Mouse (Mus musculus) embryonic facial prominence, embryonic 12.5 days (tissue): Measurements from ENCODE around the gene Bahd1. TPM values are rescaled to one million over a fixed set of nuclear protein-coding genes. Genes with fewer than 3 reads are reported as not detected.

Source experiments
- ATAC-seq: fragments of 200-750 bp; cut with Nextera tagmentation; 2 replicates; pipeline ENCODE4 v1.8.0; 2017; ENCODE audit not compliant: insufficient number of reproducible peaks, insufficient read depth, low FRiP score, low TSS enrichment
- H3K27ac ChIP-seq: fragments of 300-500 bp; sonication (generic); 2 replicates; pipeline ENCODE4 v1.5.1; 2016; ENCODE audit warnings: mild to moderate bottlenecking
- H3K27me3 ChIP-seq: fragments of 300-500 bp; sonication (generic); 2 replicates; pipeline ENCODE4 v1.6.1; 2016; ENCODE audit warnings: mild to moderate bottlenecking, moderate library complexity
- H3K36me3 ChIP-seq: fragments of 300-500 bp; sonication (generic); 2 replicates; pipeline ENCODE4 v1.6.1; 2016; ENCODE audit warnings: mild to moderate bottlenecking
- H3K4me1 ChIP-seq: fragments of 300-500 bp; sonication (generic); 2 replicates; pipeline ENCODE4 v1.6.1; 2016
- H3K4me2 ChIP-seq: fragments of 300-500 bp; sonication (generic); replicated peaks from 2 replicates; pipeline ENCODE4 v1.6.1; 2016; ENCODE audit warnings: mild to moderate bottlenecking, moderate library complexity
- H3K4me3 ChIP-seq: fragments of 300-500 bp; sonication (generic); 2 replicates; pipeline ENCODE4 v1.5.1; 2016; ENCODE audit warnings: mild to moderate bottlenecking
- H3K9ac ChIP-seq: fragments of 300-500 bp; sonication (generic); 2 replicates; pipeline ENCODE4 v1.6.1; 2016; ENCODE audit warnings: mild to moderate bottlenecking, moderate library complexity
- H3K9me3 ChIP-seq: fragments of 300-500 bp; sonication (generic); 2 replicates; pipeline ENCODE4 v1.6.1; 2016; ENCODE audit warnings: mild to moderate bottlenecking, moderate library complexity
- WGBS: fragments of 180-500 bp; shearing (Covaris S2); methylation state at CpG from one replicate; pipeline ENCODE4 v1.1.7; 2016; 5-methylcytosine and 5-hydroxymethylcytosine counted together
- polyA plus RNA-seq: library from polyadenylated mRNA; unstranded; fragments of >200 nt; fragmentation: Nextera tagmentation; extraction: Ambion mirVana; gene quantifications from 2 replicates; pipeline ENCODE4 v1.2.1, GENCODE M21; 2016

The Bahd1 gene
- polyA plus RNA-seq = 4.1 and 4.9 TPM in 2 replicates

- H3K9ac ChIP-seq = peak within 1 kb of the TSS; percentile 41; the same call in 1 of the 2 replicates
- no peak for ATAC-seq
- H3K4me2 ChIP-seq = peak within 1 kb of the TSS; percentile 96
- H3K27ac ChIP-seq = no peak within 1 kb of the TSS
- under 1% methylated on average over 32 of the region's 32 CpGs for WGBS
- H3K4me1 ChIP-seq = peaks cover 50% of the 10 kb centered on the region
- no peaks in the 10 kb centered on the region for H3K9me3 ChIP-seq
- H3K27me3 ChIP-seq = peaks cover 81% of the 10 kb centered on the region
- H3K4me3 ChIP-seq = peak within 1 kb of the TSS; percentile 85
- H3K36me3 ChIP-seq = no peaks in the 10 kb centered on the region
Measured at GRCm38 (mm10) chr2:118899981-118900825, at the start of gene Bahd1. Bahd1 (plus strand) TSS chr2:118900377.

DNA sequence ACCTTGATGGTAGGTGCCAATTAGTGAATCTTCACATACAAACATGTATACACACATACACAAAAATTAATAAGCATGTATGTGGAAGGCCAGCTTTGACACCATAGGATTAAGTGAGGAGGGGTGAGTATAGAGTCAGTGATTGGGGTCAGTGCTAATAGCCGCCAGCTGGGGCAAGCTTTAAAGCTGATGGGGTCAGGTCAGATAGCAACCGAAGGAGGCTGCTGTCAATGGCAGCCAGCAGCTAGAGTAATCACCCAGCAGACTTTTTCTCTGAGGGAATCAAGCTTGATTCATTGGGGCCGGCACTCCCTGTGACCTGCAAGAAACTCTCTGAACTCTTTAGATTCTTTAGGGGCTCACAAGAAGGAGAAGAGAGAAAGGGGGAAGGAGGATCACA is 48.4 kb upstream of the Bahd1 start:
- Histone ChIP-seq H3K4me3 (no peak overlapping the region), H3K4me2 (no peak overlapping the region), H3K36me3 (no peaks in the 10 kb centered on the region), H3K9me3 (no peaks in the 10 kb centered on the region), H3K4me1 (no peaks in the 10 kb centered on the region), H3K9ac (no peak overlapping the region), H3K27ac (no peak overlapping the region), H3K27me3 (no peaks in the 10 kb centered on the region)
- 12% methylated on average over 3 of the region's 3 CpGs for WGBS
- ATAC-seq = no peak

DNA sequence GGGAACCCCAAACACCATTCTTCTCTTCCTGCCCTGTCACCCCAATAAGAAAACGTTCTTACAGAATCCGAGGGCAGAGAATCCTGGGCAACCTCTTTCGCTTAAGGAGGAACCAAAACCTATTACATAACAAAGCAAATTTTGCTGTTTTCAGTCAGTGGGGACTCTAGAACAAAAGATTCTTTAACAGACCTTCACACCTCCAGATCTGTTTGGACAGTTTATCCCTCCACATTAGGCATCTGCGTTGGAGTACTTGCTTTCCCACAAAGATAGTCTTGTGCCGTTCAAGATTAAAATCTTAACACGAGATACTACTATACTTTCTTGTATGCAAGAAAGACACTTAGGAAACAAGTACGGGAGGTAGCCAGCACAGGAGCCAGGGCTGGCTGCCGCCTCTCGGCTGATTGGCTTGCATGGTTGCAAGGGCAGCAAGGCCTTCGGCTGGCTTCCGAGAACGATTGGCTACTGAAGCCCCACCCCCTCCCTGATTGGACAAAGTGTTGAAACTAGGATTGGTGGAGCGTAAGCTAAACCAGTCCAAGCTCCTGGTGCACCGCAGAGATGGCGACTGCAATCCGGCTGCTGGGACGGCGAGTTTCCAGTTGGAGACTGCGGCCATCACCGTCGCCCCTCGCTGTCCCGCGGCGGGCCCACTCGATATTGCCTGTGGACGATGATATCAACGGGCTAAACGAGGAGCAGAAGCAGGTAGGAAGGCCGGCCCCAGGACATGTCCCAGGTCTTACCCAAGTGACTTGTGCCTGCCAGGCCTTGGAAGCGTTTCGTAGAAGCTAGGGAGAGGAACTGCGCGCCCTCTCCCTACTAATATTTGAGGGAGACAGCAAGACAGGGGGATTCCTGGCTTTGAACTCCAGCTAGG is 38.5 kb upstream of the Bahd1 start, which contains the start of gene Ivd:
Ivd (plus strand) TSS at position 501 of the 886 bp plus-strand sequence.
- H3K27ac ChIP-seq = peak within 1 kb of the TSS; percentile 54; the same call in 1 of the 2 replicates
- no peaks in the 10 kb centered on the region for H3K9me3 ChIP-seq
- WGBS = under 1% methylated on average over 34 of the region's 34 CpGs
- H3K27me3 ChIP-seq = no peaks in the 10 kb centered on the region
- peak within 1 kb of the TSS; percentile 66 for H3K4me3 ChIP-seq
- ATAC-seq = peak; percentile 98
- H3K4me2 ChIP-seq = peak within 1 kb of the TSS; percentile 78
- H3K4me1 ChIP-seq = peaks cover 10% of the 10 kb centered on the region
- peaks cover 21% of the 10 kb centered on the region for H3K36me3 ChIP-seq
- peak within 1 kb of the TSS; percentile 82 for H3K9ac ChIP-seq

DNA sequence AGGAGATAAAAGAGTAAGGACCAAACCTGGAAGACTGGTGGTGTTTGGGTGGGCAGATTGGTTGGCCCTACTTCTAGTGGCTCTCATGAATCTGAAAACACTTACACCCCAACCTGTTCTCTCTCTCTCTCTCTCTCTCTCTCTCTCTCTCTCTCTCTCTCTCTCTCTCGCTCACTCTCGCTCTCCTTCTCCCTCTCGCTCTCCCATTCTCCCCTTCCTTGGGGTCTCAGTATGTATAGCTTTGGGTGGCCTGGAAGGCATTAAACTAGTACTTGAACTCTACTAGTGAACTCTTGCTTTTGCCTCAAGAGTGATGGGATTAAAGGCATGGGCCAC is 37.9 kb upstream of the Bahd1 start:
- peak overlapping the region; percentile 78 for H3K4me2 ChIP-seq
- no peaks in the 10 kb centered on the region for H3K27me3 ChIP-seq
- H3K36me3 ChIP-seq = peaks cover 21% of the 10 kb centered on the region
- peak overlapping the region; percentile 82 for H3K9ac ChIP-seq
- peak overlapping the region; percentile 54; the same call in 1 of the 2 replicates for H3K27ac ChIP-seq
- peaks cover 10% of the 10 kb centered on the region for H3K4me1 ChIP-seq
- peak overlapping the region; percentile 66 for H3K4me3 ChIP-seq
- ATAC-seq = no peak
- H3K9me3 ChIP-seq = no peaks in the 10 kb centered on the region
- WGBS = 25% methylated on average over 2 of the region's 3 CpGs

- H3K9me3 ChIP-seq = no peaks in the 10 kb centered on the region
- WGBS = 92% methylated on average over 3 of the region's 3 CpGs
- H3K27me3 ChIP-seq = no peaks in the 10 kb centered on the region
- no peak overlapping the region for H3K27ac ChIP-seq
- no peaks in the 10 kb centered on the region for H3K4me1 ChIP-seq
- no peak overlapping the region for H3K4me2 ChIP-seq
- no peak overlapping the region for H3K4me3 ChIP-seq
- ATAC-seq = no peak
- H3K36me3 ChIP-seq = peaks cover 49% of the 10 kb centered on the region
- no peak overlapping the region for H3K9ac ChIP-seq
Measured at GRCm38 (mm10) chr2:118870601-118871000, 29.6 kb upstream of the Bahd1 start.

DNA sequence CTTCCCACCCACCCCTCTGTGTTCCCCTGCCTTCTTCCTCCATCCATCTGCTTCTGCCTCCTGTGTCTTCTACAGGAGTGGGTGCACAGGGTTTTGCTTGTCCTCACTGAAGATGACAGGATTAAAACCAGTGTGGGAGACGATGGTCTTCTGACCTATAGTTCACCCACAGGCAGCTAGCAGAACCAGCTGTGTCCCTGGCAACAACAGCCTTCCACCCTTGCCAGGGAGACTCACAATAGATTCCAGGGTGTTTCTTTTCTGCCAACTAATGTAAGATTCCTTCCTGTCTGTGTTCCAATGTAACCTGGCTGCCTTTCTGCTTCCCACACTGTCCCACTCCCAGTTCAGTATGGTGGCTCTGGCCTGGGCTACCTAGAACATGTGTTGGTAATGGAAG is 29.1 kb upstream of the Bahd1 start:
- Histone ChIP-seq H3K4me2 (no peak overlapping the region), H3K27me3 (no peaks in the 10 kb centered on the region), H3K9ac (no peak overlapping the region), H3K4me1 (no peaks in the 10 kb centered on the region), H3K4me3 (no peak overlapping the region), H3K9me3 (no peaks in the 10 kb centered on the region), H3K27ac (no peak overlapping the region), H3K36me3 (peaks cover 49% of the 10 kb centered on the region)
- ATAC-seq = no peak
- 80% methylated on average over 1 of the region's 1 CpGs for WGBS

DNA sequence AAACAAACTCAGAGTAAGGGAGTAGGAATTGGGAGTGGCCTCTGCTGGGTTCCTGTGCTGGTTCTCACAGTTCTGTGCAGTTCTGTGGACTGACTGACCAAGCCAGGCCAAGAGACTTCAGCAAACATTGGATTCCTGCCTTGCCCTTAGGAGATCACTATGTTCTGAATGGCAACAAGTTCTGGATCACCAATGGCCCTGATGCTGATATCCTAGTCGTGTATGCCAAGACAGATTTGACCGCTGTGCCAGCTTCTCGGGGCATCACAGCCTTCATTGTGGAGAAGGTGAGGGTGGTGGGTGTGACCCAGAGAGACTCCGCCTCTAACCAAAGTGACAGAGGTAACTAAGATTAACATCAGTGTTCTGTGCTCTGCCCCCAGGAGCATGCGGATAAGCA is 27.2 kb upstream of the Bahd1 start:
- H3K36me3 ChIP-seq = peaks cover 63% of the 10 kb centered on the region
- no peak for ATAC-seq
- WGBS = 91% methylated on average over 5 of the region's 5 CpGs

DNA sequence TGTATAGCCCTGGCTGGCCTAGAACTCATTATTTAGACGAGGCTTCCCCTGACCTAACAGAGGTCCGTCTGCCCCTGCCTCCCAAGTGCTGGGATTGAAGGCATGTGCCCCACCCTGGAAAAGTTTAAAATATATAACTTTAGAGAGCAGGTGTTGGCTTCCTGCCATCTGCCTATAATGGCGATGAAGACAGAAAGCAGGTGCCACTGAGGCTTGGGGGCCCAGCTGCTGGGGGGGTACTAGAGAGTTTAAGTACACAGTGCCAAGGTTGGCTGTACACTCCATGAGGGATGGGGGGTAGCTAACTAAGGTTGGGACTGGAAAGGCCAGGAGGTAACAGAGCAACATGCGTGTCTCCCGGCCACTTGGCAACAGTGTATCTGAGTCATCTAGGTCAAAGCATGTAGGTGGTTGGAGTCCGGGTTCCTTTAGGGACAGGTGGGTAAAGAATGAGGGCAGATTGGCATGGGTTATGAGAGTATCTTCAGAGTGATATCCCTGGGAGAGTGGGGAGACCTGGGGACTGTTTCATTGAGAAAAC is 26.2 kb upstream of the Bahd1 start:
- no peaks in the 10 kb centered on the region for H3K9me3 ChIP-seq
- no peaks in the 10 kb centered on the region for H3K27me3 ChIP-seq
- H3K27ac ChIP-seq = no peak overlapping the region
- H3K4me1 ChIP-seq = no peaks in the 10 kb centered on the region
- H3K4me3 ChIP-seq = no peak overlapping the region
- WGBS = 84% methylated on average over 6 of the region's 6 CpGs
- H3K4me2 ChIP-seq = no peak overlapping the region
- H3K36me3 ChIP-seq = peaks cover 64% of the 10 kb centered on the region
- ATAC-seq = no peak
- no peak overlapping the region for H3K9ac ChIP-seq

More for the DNA sequence above, 27.2 kb upstream of the Bahd1 start:
- no peak overlapping the region for H3K27ac ChIP-seq
- H3K27me3 ChIP-seq = no peaks in the 10 kb centered on the region
- no peak overlapping the region for H3K9ac ChIP-seq
- H3K4me2 ChIP-seq = no peak overlapping the region
- no peak overlapping the region for H3K4me3 ChIP-seq
- no peaks in the 10 kb centered on the region for H3K4me1 ChIP-seq
- H3K9me3 ChIP-seq = no peaks in the 10 kb centered on the region

GRCm38 (mm10) chr2:118875316-118875715 is 24.9 kb upstream of the Bahd1 start:
- no peak overlapping the region for H3K27ac ChIP-seq
- H3K9ac ChIP-seq = no peak overlapping the region
- 85% methylated on average over 8 of the region's 8 CpGs for WGBS
- H3K4me1 ChIP-seq = no peaks in the 10 kb centered on the region
- no peaks in the 10 kb centered on the region for H3K9me3 ChIP-seq
- peaks cover 60% of the 10 kb centered on the region for H3K36me3 ChIP-seq
- no peak overlapping the region for H3K4me2 ChIP-seq
- no peak overlapping the region for H3K4me3 ChIP-seq
- no peaks in the 10 kb centered on the region for H3K27me3 ChIP-seq
- no peak for ATAC-seq

GRCm38 (mm10) chr2:118876453-118876852 is 23.7 kb upstream of the Bahd1 start:
- no peak overlapping the region for H3K27ac ChIP-seq
- no peak overlapping the region for H3K9ac ChIP-seq
- peaks cover 56% of the 10 kb centered on the region for H3K36me3 ChIP-seq
- no peak overlapping the region for H3K4me2 ChIP-seq
- no peak for ATAC-seq
- no peaks in the 10 kb centered on the region for H3K27me3 ChIP-seq
- 96% methylated on average over 9 of the region's 9 CpGs for WGBS
- no peaks in the 10 kb centered on the region for H3K9me3 ChIP-seq
- no peak overlapping the region for H3K4me3 ChIP-seq
- H3K4me1 ChIP-seq = no peaks in the 10 kb centered on the region

DNA sequence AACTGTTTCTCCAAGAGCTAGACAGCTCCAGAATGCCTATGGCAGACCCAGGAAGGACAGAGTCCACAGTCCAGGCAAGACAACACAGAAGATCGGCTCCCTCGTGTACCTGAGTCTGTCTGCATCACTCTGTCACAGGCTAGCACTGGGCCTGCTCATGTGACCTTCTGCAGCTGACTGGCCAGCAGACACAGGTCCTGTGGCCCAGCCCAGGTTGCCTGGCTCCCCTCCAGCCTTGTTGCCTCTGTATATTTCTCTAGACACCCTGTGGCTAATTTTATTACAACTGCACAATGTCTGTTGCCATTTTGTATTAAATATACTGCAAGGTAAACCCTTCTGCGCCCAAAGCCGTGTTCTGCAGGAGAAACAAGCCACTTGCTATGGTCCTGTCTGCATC is 19.2 kb upstream of the Bahd1 start:
- 87% methylated on average over 4 of the region's 4 CpGs for WGBS
- peaks cover 29% of the 10 kb centered on the region for H3K36me3 ChIP-seq
- no peak overlapping the region for H3K9ac ChIP-seq
- H3K27ac ChIP-seq = no peak overlapping the region
- H3K4me2 ChIP-seq = no peak overlapping the region
- H3K4me1 ChIP-seq = peaks cover 4% of the 10 kb centered on the region; the same call in 1 of the 2 replicates
- peaks cover 17% of the 10 kb centered on the region for H3K27me3 ChIP-seq
- no peak for ATAC-seq
- H3K9me3 ChIP-seq = no peaks in the 10 kb centered on the region
- H3K4me3 ChIP-seq = no peak overlapping the region
